Mouse (Mus musculus): ENCODE results near the gene Cklf. TPM values are rescaled to one million over a fixed set of nuclear protein-coding genes. Genes with fewer than 3 reads are reported as not detected.

Cklf gene
- polyA plus RNA-seq, 1 experiment, result 21.0 TPM

GRCm38 (mm10) chr8:104219806-104220205 lies 30.9 kb upstream of the Cklf start:
- no peaks in the 10 kb centered on the region; the same call in 1 of the 2 replicates for H3K4me1 ChIP-seq (replicated peaks; ENCODE audit: control insufficient read depth, insufficient read depth, low read length)
- H3K27me3 ChIP-seq (ENCODE audit: control insufficient read depth, insufficient read depth, low read length), result no peaks in the 10 kb centered on the region
- H3K4me3 ChIP-seq (ENCODE audit: control insufficient read depth, insufficient read depth, low read length), result no peak overlapping the region
- TF ChIP-seq POLR2A (IDR thresholded peaks at IDR 0.05; ENCODE audit: control insufficient read depth, extremely low read depth, insufficient read depth, low read length, poor library complexity) (no peak), CTCF (IDR thresholded peaks at IDR 0.05; ENCODE audit: borderline replicate concordance, control insufficient read depth, extremely low read depth, insufficient read depth, low read length, poor library complexity) (peak; percentile 83; the same call in 1 of the 2 replicates)
- DNase-seq, result peak; percentile 69
- 44% methylated on average over 5 of the region's 5 CpGs for WGBS
- H3K27ac ChIP-seq (ENCODE audit: control insufficient read depth, insufficient read depth, low read length), result no peak overlapping the region
- no peaks in the 10 kb centered on the region for H3K36me3 ChIP-seq (ENCODE audit: control insufficient read depth, insufficient read depth, low read length)

- TF ChIP-seq CTCF (IDR thresholded peaks at IDR 0.05; ENCODE audit: borderline replicate concordance, control insufficient read depth, extremely low read depth, insufficient read depth, low read length, poor library complexity) (no peak), POLR2A (IDR thresholded peaks at IDR 0.05; ENCODE audit: control insufficient read depth, extremely low read depth, insufficient read depth, low read length, poor library complexity) (no peak)
- peaks cover 24% of the 10 kb centered on the region for H3K36me3 ChIP-seq (ENCODE audit: control insufficient read depth, insufficient read depth, low read length)
- WGBS, result 91% methylated on average over 5 of the region's 5 CpGs
Observed at GRCm38 (mm10) chr8:104227048-104227447, 23.6 kb upstream of the Cklf start.

GRCm38 (mm10) chr8:104230377-104230776 lies 20.3 kb upstream of the Cklf start:
- no peaks in the 10 kb centered on the region for H3K27me3 ChIP-seq (ENCODE audit: control insufficient read depth, insufficient read depth, low read length)
- TF ChIP-seq POLR2A (IDR thresholded peaks at IDR 0.05; ENCODE audit: control insufficient read depth, extremely low read depth, insufficient read depth, low read length, poor library complexity) (no peak), CTCF (IDR thresholded peaks at IDR 0.05; ENCODE audit: borderline replicate concordance, control insufficient read depth, extremely low read depth, insufficient read depth, low read length, poor library complexity) (no peak)
- H3K36me3 ChIP-seq (ENCODE audit: control insufficient read depth, insufficient read depth, low read length), result peaks cover 24% of the 10 kb centered on the region
- H3K27ac ChIP-seq (ENCODE audit: control insufficient read depth, insufficient read depth, low read length), result no peak overlapping the region
- DNase-seq, result no peak
- no peaks in the 10 kb centered on the region for H3K4me1 ChIP-seq (replicated peaks; ENCODE audit: control insufficient read depth, insufficient read depth, low read length)
- H3K4me3 ChIP-seq (ENCODE audit: control insufficient read depth, insufficient read depth, low read length), result no peak overlapping the region
- WGBS, result 91% methylated on average over 9 of the region's 9 CpGs

More at GRCm38 (mm10) chr8:104227048-104227447, 23.6 kb upstream of the Cklf start:
- H3K4me3 ChIP-seq (ENCODE audit: control insufficient read depth, insufficient read depth, low read length), result no peak overlapping the region
- no peak for DNase-seq
- H3K27me3 ChIP-seq (ENCODE audit: control insufficient read depth, insufficient read depth, low read length), result no peaks in the 10 kb centered on the region
- H3K27ac ChIP-seq (ENCODE audit: control insufficient read depth, insufficient read depth, low read length), result no peak overlapping the region
- H3K4me1 ChIP-seq (replicated peaks; ENCODE audit: control insufficient read depth, insufficient read depth, low read length), result no peaks in the 10 kb centered on the region

DNA sequence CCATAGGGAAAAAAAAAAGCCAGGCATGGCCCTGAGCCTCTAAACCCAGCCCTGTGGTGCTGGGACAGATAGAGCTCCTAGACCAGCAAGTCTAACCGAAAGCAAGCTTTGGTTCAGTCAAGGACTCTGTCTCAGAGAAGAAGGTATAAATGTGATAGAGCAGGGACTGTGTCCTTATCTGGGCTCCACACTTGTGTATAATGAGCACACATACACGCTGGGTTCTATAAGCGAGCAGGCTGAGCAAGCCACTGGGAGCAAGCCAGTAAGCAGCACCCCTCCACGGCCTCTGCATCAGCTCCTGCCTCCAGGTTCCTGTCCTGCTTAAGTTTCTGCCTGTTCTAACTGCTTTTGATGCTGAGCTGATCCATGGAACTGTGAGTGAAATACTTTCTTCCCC lies 18.6 kb upstream of the Cklf start:
- TF ChIP-seq CTCF (IDR thresholded peaks at IDR 0.05; ENCODE audit: borderline replicate concordance, control insufficient read depth, extremely low read depth, insufficient read depth, low read length, poor library complexity), result no peak
- no peak for TF ChIP-seq POLR2A (IDR thresholded peaks at IDR 0.05; ENCODE audit: control insufficient read depth, extremely low read depth, insufficient read depth, low read length, poor library complexity)
- H3K4me3 ChIP-seq (ENCODE audit: control insufficient read depth, insufficient read depth, low read length), result no peak overlapping the region
- no peak for DNase-seq
- no peaks in the 10 kb centered on the region for H3K4me1 ChIP-seq (replicated peaks; ENCODE audit: control insufficient read depth, insufficient read depth, low read length)
- no peaks in the 10 kb centered on the region for H3K27me3 ChIP-seq (ENCODE audit: control insufficient read depth, insufficient read depth, low read length)
- H3K27ac ChIP-seq (ENCODE audit: control insufficient read depth, insufficient read depth, low read length), result no peak overlapping the region
- 98% methylated on average over 4 of the region's 4 CpGs for WGBS
- peaks cover 19% of the 10 kb centered on the region for H3K36me3 ChIP-seq (ENCODE audit: control insufficient read depth, insufficient read depth, low read length)

GRCm38 (mm10) chr8:104232919-104233318 lies 17.7 kb upstream of the Cklf start:
- no peak for DNase-seq
- no peak overlapping the region for H3K27ac ChIP-seq (ENCODE audit: control insufficient read depth, insufficient read depth, low read length)
- TF ChIP-seq CTCF (IDR thresholded peaks at IDR 0.05; ENCODE audit: borderline replicate concordance, control insufficient read depth, extremely low read depth, insufficient read depth, low read length, poor library complexity), result no peak
- no peak for TF ChIP-seq POLR2A (IDR thresholded peaks at IDR 0.05; ENCODE audit: control insufficient read depth, extremely low read depth, insufficient read depth, low read length, poor library complexity)
- no peaks in the 10 kb centered on the region for H3K27me3 ChIP-seq (ENCODE audit: control insufficient read depth, insufficient read depth, low read length)
- peaks cover 12% of the 10 kb centered on the region for H3K36me3 ChIP-seq (ENCODE audit: control insufficient read depth, insufficient read depth, low read length)
- 80% methylated on average over 5 of the region's 5 CpGs for WGBS
- no peak overlapping the region for H3K4me3 ChIP-seq (ENCODE audit: control insufficient read depth, insufficient read depth, low read length)
- no peaks in the 10 kb centered on the region for H3K4me1 ChIP-seq (replicated peaks; ENCODE audit: control insufficient read depth, insufficient read depth, low read length)

DNA sequence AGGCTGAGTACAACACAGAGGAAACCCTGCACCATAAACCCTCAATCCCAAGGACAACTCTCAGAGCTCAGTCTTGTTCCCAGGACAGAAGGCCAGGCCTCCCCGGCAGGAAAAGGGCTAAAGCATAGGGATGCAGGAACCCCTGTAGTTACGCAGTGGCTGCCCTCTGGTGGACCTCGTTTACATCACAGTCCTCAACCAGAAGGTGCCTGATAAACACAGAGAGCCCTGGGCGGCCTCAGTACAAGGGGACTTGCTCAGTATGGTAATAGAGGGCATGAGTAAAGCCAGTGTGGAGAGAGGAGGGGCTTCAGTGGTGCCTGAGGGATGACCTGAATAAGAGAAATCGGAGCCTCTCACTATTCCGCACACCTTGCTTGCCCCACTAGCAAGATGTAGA lies 16.1 kb upstream of the Cklf start:
- no peak for TF ChIP-seq POLR2A (IDR thresholded peaks at IDR 0.05; ENCODE audit: control insufficient read depth, extremely low read depth, insufficient read depth, low read length, poor library complexity)
- no peak for TF ChIP-seq CTCF (IDR thresholded peaks at IDR 0.05; ENCODE audit: borderline replicate concordance, control insufficient read depth, extremely low read depth, insufficient read depth, low read length, poor library complexity)
- Histone ChIP-seq H3K4me1 (replicated peaks; ENCODE audit: control insufficient read depth, insufficient read depth, low read length) (peaks cover 9% of the 10 kb centered on the region), H3K4me3 (ENCODE audit: control insufficient read depth, insufficient read depth, low read length) (no peak overlapping the region), H3K27ac (ENCODE audit: control insufficient read depth, insufficient read depth, low read length) (no peak overlapping the region), H3K36me3 (ENCODE audit: control insufficient read depth, insufficient read depth, low read length) (peaks cover 3% of the 10 kb centered on the region), H3K27me3 (ENCODE audit: control insufficient read depth, insufficient read depth, low read length) (no peaks in the 10 kb centered on the region)
- no peak for DNase-seq
- WGBS, result 88% methylated on average over 6 of the region's 6 CpGs

DNA sequence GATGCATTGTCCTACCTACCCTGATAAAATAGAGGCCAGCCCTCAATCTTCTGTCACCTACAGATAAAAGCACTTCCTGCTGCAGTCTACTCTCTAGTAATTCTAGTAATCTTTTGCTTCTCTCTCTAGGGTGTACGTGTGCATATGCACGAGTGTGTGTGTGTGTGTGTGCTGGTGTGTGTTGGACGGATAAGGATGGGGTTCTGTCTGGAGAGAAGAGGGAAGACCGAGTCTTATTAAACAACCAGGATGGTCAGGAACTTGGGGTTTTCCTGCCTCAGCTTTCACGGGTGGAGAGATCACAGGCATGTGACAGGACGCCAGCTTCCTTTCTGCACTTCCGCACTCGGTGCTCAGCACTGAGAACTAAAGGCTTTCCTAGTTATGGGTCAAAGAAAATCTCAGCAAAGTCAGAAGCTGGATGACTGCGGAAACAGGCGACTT lies 11.2 kb upstream of the Cklf start:
- Histone ChIP-seq H3K27me3 (ENCODE audit: control insufficient read depth, insufficient read depth, low read length) (no peaks in the 10 kb centered on the region), H3K36me3 (ENCODE audit: control insufficient read depth, insufficient read depth, low read length) (no peaks in the 10 kb centered on the region; the same call in 1 of the 2 replicates), H3K27ac (ENCODE audit: control insufficient read depth, insufficient read depth, low read length) (peak overlapping the region; percentile 58; the same call in 1 of the 2 replicates), H3K4me3 (ENCODE audit: control insufficient read depth, insufficient read depth, low read length) (no peak overlapping the region), H3K4me1 (replicated peaks; ENCODE audit: control insufficient read depth, insufficient read depth, low read length) (peaks cover 11% of the 10 kb centered on the region)
- TF ChIP-seq CTCF (IDR thresholded peaks at IDR 0.05; ENCODE audit: borderline replicate concordance, control insufficient read depth, extremely low read depth, insufficient read depth, low read length, poor library complexity), result no peak
- TF ChIP-seq POLR2A (IDR thresholded peaks at IDR 0.05; ENCODE audit: control insufficient read depth, extremely low read depth, insufficient read depth, low read length, poor library complexity), result no peak
- WGBS, result 9% methylated on average over 10 of the region's 10 CpGs
- DNase-seq, result peak; percentile 53
